ENCODE assay signal across 8 mouse cellular contexts in the genomic region with DNA sequence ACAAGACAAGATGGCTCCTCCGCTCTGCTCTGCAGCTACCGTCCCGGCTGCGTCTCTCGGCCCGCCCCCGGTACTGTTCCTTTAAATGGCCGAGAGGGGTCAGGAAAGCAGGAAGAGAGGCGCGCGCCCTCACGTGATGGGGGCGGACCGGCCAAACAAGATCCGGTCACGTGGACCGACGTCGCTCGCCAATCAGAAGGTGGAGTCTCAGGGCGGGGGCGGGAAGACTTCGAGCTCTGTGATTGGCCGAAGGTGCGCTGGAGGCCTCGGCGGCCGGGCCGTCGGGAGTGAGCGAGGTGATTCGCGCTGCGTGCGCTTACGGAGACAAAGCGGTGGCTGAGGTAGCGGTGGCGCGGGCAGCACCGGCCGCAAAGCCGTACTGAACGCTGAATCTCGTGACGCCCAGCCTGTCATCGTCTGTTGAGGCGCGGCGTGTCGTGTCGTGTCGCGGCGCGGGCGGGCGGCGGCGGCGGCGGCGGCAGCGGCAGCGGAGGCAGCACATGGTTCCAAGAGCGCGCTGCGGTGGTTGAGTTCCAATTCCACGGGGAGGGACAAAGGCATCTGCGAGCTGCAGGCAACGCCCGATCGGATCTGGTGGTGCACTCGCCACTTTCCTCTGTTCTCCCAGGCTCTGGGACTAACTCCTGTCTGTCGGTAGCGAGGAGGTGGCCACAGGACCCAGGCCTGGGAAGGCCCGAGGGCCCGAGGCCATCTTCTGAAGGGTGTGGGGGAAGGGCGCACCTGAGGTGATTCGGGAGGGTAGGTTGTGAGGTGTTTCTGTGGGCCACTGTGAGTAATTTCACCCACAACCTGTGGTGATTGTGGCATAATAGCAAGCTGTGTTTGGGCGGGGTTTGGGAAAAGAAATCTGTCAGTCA. TPM values are rescaled to one million over a fixed set of nuclear protein-coding genes. Genes with fewer than 3 reads are reported as not detected.
A peak's percentile ranks its signal among the peaks of the same experiment; 100 is the strongest.
DNase-seq lines count a peak whose midpoint lies in the region; ATAC-seq and TF ChIP-seq lines count a peak whose summit lies in the region.

Morc2a (plus strand) TSS at position 228 of the 878 bp plus-strand sequence.

- peaks cover 18 to 37% of the 10 kb centered on the region in 2 experiments for H3K36me3 ChIP-seq in CH12.LX (replicated peaks in 1 of 2; ENCODE audit: control insufficient read depth in 1 of 2, insufficient read depth in 1 of 2, low read length in 1 of 2)
- peaks cover 26% of the 10 kb centered on the region for H3K36me3 ChIP-seq in forebrain, embryonic 11.5 days (ENCODE audit: control insufficient read depth, insufficient read depth, low read length)
- H3K36me3 ChIP-seq in heart, embryonic 16.5 days (ENCODE audit: control insufficient read depth, insufficient read depth) = peaks cover 24% of the 10 kb centered on the region
- H3K36me3 ChIP-seq in liver, embryonic 15.5 days (replicated peaks) = peaks cover 23% of the 10 kb centered on the region
- peaks cover 30% of the 10 kb centered on the region for H3K36me3 ChIP-seq in neural tube, embryonic 12.5 days

- H3K9ac ChIP-seq in CH12.LX (ENCODE audit: insufficient read depth, low read depth) = peak within 1 kb of the TSS; percentile 98
- H3K9ac ChIP-seq in forebrain, embryonic 11.5 days (ENCODE audit: low read length) = peak within 1 kb of the TSS; percentile 87
- peak within 1 kb of the TSS; percentile 100 for H3K9ac ChIP-seq in heart, embryonic 16.5 days (ENCODE audit: low read length)
- peak within 1 kb of the TSS; percentile 95 for H3K9ac ChIP-seq in liver, embryonic 15.5 days
- peak within 1 kb of the TSS; percentile 98 for H3K9ac ChIP-seq in neural tube, embryonic 12.5 days

- no peak for TF ChIP-seq CTCF in CH12.LX (conservative IDR thresholded peaks at IDR 0.05 in 1 of 2, IDR thresholded peaks at IDR 0.05 in 1 of 2; ENCODE audit: low read depth in 2 of 2, low read length in 2 of 2)

- peak within 1 kb of the TSS; percentile 96 for H3K4me2 ChIP-seq in CH12.LX (ENCODE audit: insufficient read depth, low read depth, poor library complexity, severe bottlenecking)
- H3K4me2 ChIP-seq in forebrain, embryonic 11.5 days (ENCODE audit: low read depth, low read length, severe bottlenecking) = peak within 1 kb of the TSS; percentile 73
- peak within 1 kb of the TSS; percentile 82 for H3K4me2 ChIP-seq in heart, embryonic 16.5 days (ENCODE audit: low read depth, low read length)
- peak within 1 kb of the TSS; percentile 95 for H3K4me2 ChIP-seq in liver, embryonic 15.5 days
- peak within 1 kb of the TSS; percentile 70 for H3K4me2 ChIP-seq in neural tube, embryonic 12.5 days (replicated peaks)

- peaks cover 0 to 37% of the 10 kb centered on the region in 2 experiments; a peak in 2 of 4 replicates for H3K4me1 ChIP-seq in CH12.LX (ENCODE audit: control insufficient read depth in 1 of 2, insufficient read depth in 2 of 2)
- H3K4me1 ChIP-seq in forebrain, embryonic 11.5 days (replicated peaks; ENCODE audit: control insufficient read depth, insufficient read depth, low read length) = peaks cover 2% of the 10 kb centered on the region
- peaks cover 22% of the 10 kb centered on the region for H3K4me1 ChIP-seq in heart, embryonic 16.5 days (ENCODE audit: control insufficient read depth, insufficient read depth, low read length)
- H3K4me1 ChIP-seq in liver, embryonic 15.5 days (replicated peaks) = peaks cover 34% of the 10 kb centered on the region
- peaks cover 6% of the 10 kb centered on the region for H3K4me1 ChIP-seq in neural tube, embryonic 12.5 days

- ATAC-seq in forebrain, embryonic 11.5 days (replicated peaks; ENCODE audit: low FRiP score) = peak; percentile 98
- peak; percentile 97 for ATAC-seq in heart, embryonic 16.5 days (replicated peaks; ENCODE audit: extremely low read depth, insufficient read depth, low FRiP score)
- peak; percentile 95 for ATAC-seq in liver, embryonic 15.5 days (ENCODE audit: insufficient read depth)
- ATAC-seq in neural tube, embryonic 12.5 days (ENCODE audit: low FRiP score, low read depth) = peak; percentile 99

- H3K9me3 ChIP-seq in CH12.LX (replicated peaks; ENCODE audit: low read length) = peaks cover 26% of the 10 kb centered on the region
- H3K9me3 ChIP-seq in forebrain, embryonic 11.5 days (ENCODE audit: control insufficient read depth, low read length) = peaks cover 18% of the 10 kb centered on the region
- 0 out of 2 replicates have a peak, but pooled peaks cover 5% of the 10 kb centered on the region for H3K9me3 ChIP-seq in heart, embryonic 16.5 days (replicated peaks; ENCODE audit: control insufficient read depth, low read length)
- no peaks in the 10 kb centered on the region for H3K9me3 ChIP-seq in liver, embryonic 15.5 days (replicated peaks)
- H3K9me3 ChIP-seq in neural tube, embryonic 12.5 days = peaks cover 15% of the 10 kb centered on the region

- TF ChIP-seq EP300 in CH12.LX (IDR thresholded peaks at IDR 0.05; ENCODE audit: low read length) = no peak

- dilution Hi-C loops in CH12.LX (cut with MboI; ENCODE audit: extremely low pct_ligation_motif_present, extremely low pct_unique_long_range_greater_than_20kb, low sequenced_read_pairs) = no loop called here

- WGBS in forebrain, embryonic 11.5 days = 2% methylated on average over 81 of the region's 81 CpGs
- WGBS in heart, embryonic 16.5 days = 1% methylated on average over 81 of the region's 81 CpGs
- 1% methylated on average over 81 of the region's 81 CpGs for WGBS in liver, embryonic 15.5 days (ENCODE audit: insufficient replicate concordance)
- 1% methylated on average over 81 of the region's 81 CpGs for WGBS in neural tube, embryonic 12.5 days

- peak within 1 kb of the TSS; percentile 75 for H3K27ac ChIP-seq in CH12.LX (ENCODE audit: insufficient read depth, low read depth)
- H3K27ac ChIP-seq in forebrain, embryonic 11.5 days (ENCODE audit: low read depth, low read length) = peak within 1 kb of the TSS; percentile 84
- H3K27ac ChIP-seq in heart, embryonic 16.5 days (ENCODE audit: low read length) = peak within 1 kb of the TSS; percentile 94
- H3K27ac ChIP-seq in liver, embryonic 15.5 days (replicated peaks) = peak within 1 kb of the TSS; percentile 94
- peak within 1 kb of the TSS; percentile 88 for H3K27ac ChIP-seq in neural tube, embryonic 12.5 days

- H3K27me3 ChIP-seq in CH12.LX (replicated peaks) = no peaks in the 10 kb centered on the region
- H3K27me3 ChIP-seq in forebrain, embryonic 11.5 days (ENCODE audit: control insufficient read depth, insufficient read depth, low read length) = no peaks in the 10 kb centered on the region
- H3K27me3 ChIP-seq in heart, embryonic 16.5 days (ENCODE audit: control insufficient read depth, insufficient read depth, low read length) = no peaks in the 10 kb centered on the region
- no peaks in the 10 kb centered on the region for H3K27me3 ChIP-seq in liver, embryonic 15.5 days
- no peaks in the 10 kb centered on the region for H3K27me3 ChIP-seq in neural tube, embryonic 12.5 days (replicated peaks)

- H3K4me3 ChIP-seq in CH12.LX (replicated peaks in 1 of 3; ENCODE audit: low read depth in 2 of 3, low read length in 2 of 3, poor library complexity in 1 of 3) = peak within 1 kb of the TSS; percentile 72 to 92 (median 86)
- H3K4me3 ChIP-seq in forebrain, embryonic 11.5 days (ENCODE audit: low read depth, low read length) = peak within 1 kb of the TSS; percentile 74
- peak within 1 kb of the TSS; percentile 99 for H3K4me3 ChIP-seq in heart, embryonic 16.5 days (ENCODE audit: low read length)
- H3K4me3 ChIP-seq in liver, embryonic 15.5 days (replicated peaks) = peak within 1 kb of the TSS; percentile 86
- peak within 1 kb of the TSS; percentile 97 for H3K4me3 ChIP-seq in neural tube, embryonic 12.5 days

- TF ChIP-seq POLR2A in CH12.LX (IDR thresholded peaks at IDR 0.05; ENCODE audit: low read depth, low read length) = peak; percentile 93

- in situ Hi-C loops in CH12.LX (cut with MboI; ENCODE audit: low pct_ligation_motif_present, low pct_unique_long_range_greater_than_20kb, low sequenced_read_pairs) = no loop called here

- no peak for TF ChIP-seq RAD21 in CH12.LX (IDR thresholded peaks at IDR 0.05; ENCODE audit: low read depth, low read length)

- DNase-seq in CH12.LX (ENCODE audit: extremely low read depth) = peak; percentile 99
- DNase-seq in c-Kit-positive CD71-positive TER-119-negative erythroid progenitor cells, embryonic 14.5 days (ENCODE audit: low read depth) = peak; percentile 95
- peak; percentile 99 for DNase-seq in forebrain, embryonic 11.5 days (ENCODE audit: low spot score)
- peak; percentile 97 to 98 for DNase-seq in kidney, postnatal 36 days
- DNase-seq in telencephalon, adult 2 months (ENCODE audit: low read depth, low spot score) = peak; percentile 97

- peaks cover 45% of the 10 kb centered on the region for H3K79me2 ChIP-seq in CH12.LX (replicated peaks; ENCODE audit: control insufficient read depth, extremely low read depth, insufficient read depth, poor library complexity, severe bottlenecking)

TF ChIP-seq in CH12.LX, 34 proteins besides CTCF, POLR2A, EP300 and RAD21 (continues in another document):
- TF ChIP-seq SIN3A (IDR thresholded peaks at IDR 0.05; ENCODE audit: low read length) = peak; percentile 89
- no peak for TF ChIP-seq JUN (IDR thresholded peaks at IDR 0.05; ENCODE audit: insufficient read depth, low read depth, low read length)
- peak; percentile 69 for TF ChIP-seq MXI1 (IDR thresholded peaks at IDR 0.05; ENCODE audit: low read depth, low read length)
- peak; percentile 97 for TF ChIP-seq ELF1 (IDR thresholded peaks at IDR 0.05; ENCODE audit: low read depth, low read length)
- peak; percentile 53 for TF ChIP-seq ETS1 (conservative IDR thresholded peaks at IDR 0.05; ENCODE audit: low read depth, low read length)
- TF ChIP-seq KAT2A (IDR thresholded peaks at IDR 0.05; ENCODE audit: insufficient replicate concordance, low read length) = peak; percentile 72; the same call in 1 of the 2 replicates
- TF ChIP-seq BHLHE40 (IDR thresholded peaks at IDR 0.05; ENCODE audit: low read depth, low read length) = peak; percentile 100
- no peak for TF ChIP-seq TBP (conservative IDR thresholded peaks at IDR 0.05; ENCODE audit: low read depth, low read length)
- TF ChIP-seq NRF1 (IDR thresholded peaks at IDR 0.05; ENCODE audit: low read depth, low read length) = peak; percentile 30; the same call in 1 of the 2 replicates
- TF ChIP-seq MYC (IDR thresholded peaks at IDR 0.05; ENCODE audit: low read depth, low read length) = peak; percentile 53; the same call in 1 of the 2 replicates
- peak; percentile 35; the same call in 1 of the 2 replicates for TF ChIP-seq IRF4 (IDR thresholded peaks at IDR 0.05; ENCODE audit: low read depth, low read length)
- TF ChIP-seq NELFE (IDR thresholded peaks at IDR 0.05; ENCODE audit: low read depth, low read length) = peak; percentile 55; the same call in 1 of the 2 replicates

RNA-seq across cellular contexts. Expression of gene Morc2a, which starts in this region (rescaled TPM):
- total RNA-seq in CH12.LX (2012; rRNA removed) (28.2 and 30.9 TPM in 2 replicates), CH12.LX (2014; rRNA removed) (25.5 and 28.1 TPM in 2 replicates)
- 41.9 and 44.1 TPM in 2 replicates for polyA plus RNA-seq in CH12.LX (2012; ENCODE audit: insufficient read length, low read depth)
- 33.4 and 33.9 TPM in 2 replicates for polyA plus RNA-seq in forebrain, embryonic 11.5 days (2014; fragmentation: Nextera tagmentation; extraction: Ambion mirVana)
- 18.1 and 19.2 TPM in 2 replicates for polyA plus RNA-seq in heart, embryonic 16.5 days (2015; fragmentation: Nextera tagmentation; extraction: Ambion mirVana)
- 5.5 and 6.8 TPM in 2 replicates for polyA plus RNA-seq in liver, embryonic 15.5 days (2015; fragmentation: Nextera tagmentation; extraction: Ambion mirVana)
- polyA plus RNA-seq in neural tube, embryonic 12.5 days (2016; fragmentation: Nextera tagmentation; extraction: Ambion mirVana) = 48.0 and 55.9 TPM in 2 replicates

Comparison
In these comparisons a context has a peak if more than half of its experiments do, and no peak if none do; other contexts are left out.
1. Peak in every context shown above with its lines: DNase-seq, ATAC-seq, H3K4me3 ChIP-seq and H3K27ac ChIP-seq.